Mouse (Mus musculus): ENCODE measurements at regions not wholly inside any gene's neighbourhood (a gene's known extent, or its start where the extent isn't known, plus 50 kb on each side); places are given as distances from the start of the nearest gene placed in this dataset.

GRCm38 (mm10) chr13:43852888-43853287, 68.3 kb downstream of the Cd83 start:
- ATAC-seq (ENCODE audit: poor library complexity, severe bottlenecking), result no peak

- ATAC-seq (ENCODE audit: poor library complexity, severe bottlenecking), result no peak
Observed at GRCm38 (mm10) chr13:43854973-43855372, 70.4 kb downstream of the Cd83 start.

DNA sequence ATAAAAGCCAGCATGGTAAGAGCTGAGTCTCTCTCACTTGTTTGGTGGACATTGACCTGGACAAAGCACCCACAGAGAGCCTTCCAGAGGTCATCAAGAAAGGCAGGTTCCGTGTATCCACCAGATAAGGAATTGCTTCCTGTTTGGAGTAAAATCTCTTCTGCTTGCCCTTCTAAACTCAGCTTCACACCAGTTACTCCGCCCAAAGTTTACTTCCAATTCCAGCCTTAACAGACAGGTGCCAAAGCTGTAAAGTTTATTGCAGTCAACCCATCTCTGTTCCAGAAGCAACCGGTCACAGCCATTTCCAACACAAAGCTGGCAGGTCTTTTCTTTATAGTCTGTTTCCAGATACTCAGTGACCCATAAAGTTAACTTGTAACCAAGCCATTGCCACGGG, 76.4 kb downstream of the Cd83 start:
- no peak for ATAC-seq (ENCODE audit: poor library complexity, severe bottlenecking)

DNA sequence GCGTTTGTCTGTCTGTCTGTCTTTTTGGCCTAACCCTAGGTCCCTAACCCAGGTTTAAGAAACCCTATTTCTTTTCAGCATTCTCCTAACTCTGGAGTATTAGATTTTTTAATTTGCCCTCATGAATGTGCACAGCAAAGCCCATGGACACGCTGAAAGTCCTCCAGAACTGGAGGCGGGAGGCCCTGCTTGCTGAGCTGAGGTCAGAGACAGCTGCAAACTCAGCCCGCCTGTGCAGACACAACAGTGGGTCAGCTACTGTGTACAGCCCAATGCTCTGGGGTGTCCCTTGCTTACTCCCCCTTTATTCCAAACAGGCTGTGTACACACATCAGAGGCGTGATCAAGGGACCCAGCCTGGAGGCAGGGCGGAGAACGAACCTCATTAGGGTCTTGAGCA, 76.8 kb downstream of the Cd83 start:
- no peak for ATAC-seq (ENCODE audit: poor library complexity, severe bottlenecking)

DNA sequence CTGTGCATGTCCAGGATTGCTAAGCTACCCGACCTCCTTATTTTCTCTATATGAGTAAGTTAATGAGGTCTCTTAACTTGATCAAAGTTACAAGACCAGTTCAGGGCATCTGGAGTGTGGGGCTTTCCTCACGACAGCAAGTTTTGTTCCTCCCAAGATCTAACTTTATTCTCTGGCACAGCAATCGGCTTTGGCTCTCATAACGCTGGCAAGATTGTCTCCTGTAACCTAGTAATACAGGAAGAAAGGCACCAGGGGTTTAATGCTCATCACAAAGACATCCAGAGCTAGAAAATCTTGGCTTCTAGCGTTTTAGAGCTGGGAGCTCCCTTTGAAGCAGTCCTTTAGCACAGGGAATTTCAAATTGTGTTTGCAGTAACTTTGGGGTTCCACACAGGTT, 77.5 kb downstream of the Cd83 start:
- no peak for ATAC-seq (ENCODE audit: poor library complexity, severe bottlenecking)

DNA sequence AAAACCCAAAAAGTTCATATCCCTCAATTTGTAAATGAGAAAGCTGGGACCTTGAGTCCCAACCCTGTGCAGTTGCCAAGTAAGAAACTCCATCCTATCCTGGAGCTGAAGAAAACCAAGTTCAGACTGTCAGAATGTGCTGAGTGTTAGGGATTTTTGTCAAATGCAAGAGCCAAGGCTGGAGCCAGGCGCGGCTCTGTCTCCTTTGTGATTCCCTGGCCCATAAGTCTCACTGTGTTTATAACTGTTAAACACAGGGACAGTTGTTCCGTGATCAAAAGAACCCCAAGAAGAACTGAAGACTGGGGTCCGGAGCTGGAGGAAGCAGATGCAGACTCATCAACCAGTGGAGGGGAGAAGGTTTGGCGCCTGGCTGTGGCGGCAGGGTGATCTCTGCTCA, 78.0 kb downstream of the Cd83 start:
- no peak for ATAC-seq (ENCODE audit: poor library complexity, severe bottlenecking)

GRCm38 (mm10) chr13:43863581-43864100, 79.1 kb downstream of the Cd83 start:
- no peak for ATAC-seq (ENCODE audit: poor library complexity, severe bottlenecking)

- ATAC-seq (ENCODE audit: poor library complexity, severe bottlenecking), result peak; percentile 99
Observed at GRCm38 (mm10) chr13:43864153-43864861, 79.7 kb downstream of the Cd83 start.

- ATAC-seq (ENCODE audit: poor library complexity, severe bottlenecking), result no peak
Observed at GRCm38 (mm10) chr13:43865036-43865435, 80.5 kb downstream of the Cd83 start.

- ATAC-seq (ENCODE audit: poor library complexity, severe bottlenecking), result no peak
Observed at GRCm38 (mm10) chr13:43875895-43876294, 91.3 kb downstream of the Cd83 start.

- ATAC-seq (ENCODE audit: poor library complexity, severe bottlenecking), result no peak
Observed at GRCm38 (mm10) chr13:43887284-43887683, 102.7 kb downstream of the Cd83 start.

DNA sequence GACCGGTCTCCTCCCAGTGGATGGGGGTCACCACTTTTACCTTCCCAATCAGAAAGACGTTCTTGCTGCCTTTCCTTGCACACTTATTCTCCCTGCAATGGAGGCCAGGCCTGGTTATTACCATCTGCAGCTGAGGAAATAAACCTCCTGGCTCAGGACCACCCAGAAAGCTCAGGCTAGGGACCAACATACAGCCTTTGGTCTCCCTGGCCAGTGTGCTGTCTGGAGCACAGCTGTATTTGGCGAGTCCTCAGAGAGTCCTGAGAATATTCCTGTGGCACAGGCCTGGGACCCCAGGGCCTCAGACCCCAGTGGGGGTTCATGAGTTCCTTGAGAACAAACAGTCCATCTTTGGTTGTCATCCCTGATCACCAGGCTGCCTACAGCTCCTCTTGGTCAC, 107.4 kb downstream of the Cd83 start:
- ATAC-seq (ENCODE audit: poor library complexity, severe bottlenecking), result no peak

- no peak for ATAC-seq (ENCODE audit: poor library complexity, severe bottlenecking)
Observed at GRCm38 (mm10) chr13:43895990-43896389, 111.4 kb downstream of the Cd83 start.

DNA sequence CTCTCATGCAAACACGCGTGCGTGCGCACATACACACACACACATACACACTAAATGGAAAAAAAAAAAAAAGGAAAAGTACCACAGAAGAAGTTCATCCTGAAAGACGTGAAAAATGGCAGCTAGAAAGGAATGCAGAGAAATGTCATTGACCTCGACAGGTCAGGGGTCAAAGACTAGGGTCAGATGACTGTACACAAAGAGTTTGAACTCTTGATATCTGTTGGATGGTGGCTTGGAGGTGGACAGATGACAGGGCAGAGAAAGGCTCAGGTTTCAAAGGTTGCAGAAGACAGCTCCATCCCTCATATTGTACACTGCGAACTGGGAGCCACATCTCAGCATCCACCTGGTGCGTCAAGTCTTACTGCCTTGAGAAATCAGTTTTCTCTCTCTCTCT, 112.5 kb downstream of the Cd83 start:
- no peak for ATAC-seq (ENCODE audit: poor library complexity, severe bottlenecking)

GRCm38 (mm10) chr13:43898555-43899258, 114.1 kb downstream of the Cd83 start:
- ATAC-seq (ENCODE audit: poor library complexity, severe bottlenecking), result no peak

GRCm38 (mm10) chr13:43900115-43900514, 115.5 kb downstream of the Cd83 start:
- ATAC-seq (ENCODE audit: poor library complexity, severe bottlenecking), result no peak

GRCm38 (mm10) chr13:43900758-43901157, 116.2 kb downstream of the Cd83 start:
- ATAC-seq (ENCODE audit: poor library complexity, severe bottlenecking), result no peak

- ATAC-seq (ENCODE audit: poor library complexity, severe bottlenecking), result no peak
Observed at GRCm38 (mm10) chr13:43903391-43903790, 118.8 kb downstream of the Cd83 start.

- no peak for ATAC-seq (ENCODE audit: poor library complexity, severe bottlenecking)
Observed at GRCm38 (mm10) chr13:43904291-43904690, 119.7 kb downstream of the Cd83 start.

- no peak for ATAC-seq (ENCODE audit: poor library complexity, severe bottlenecking)
Observed at GRCm38 (mm10) chr13:43906241-43906640, 121.7 kb downstream of the Cd83 start.

- no peak for ATAC-seq (ENCODE audit: poor library complexity, severe bottlenecking)
Observed at GRCm38 (mm10) chr13:43907425-43907824, 122.8 kb downstream of the Cd83 start.

DNA sequence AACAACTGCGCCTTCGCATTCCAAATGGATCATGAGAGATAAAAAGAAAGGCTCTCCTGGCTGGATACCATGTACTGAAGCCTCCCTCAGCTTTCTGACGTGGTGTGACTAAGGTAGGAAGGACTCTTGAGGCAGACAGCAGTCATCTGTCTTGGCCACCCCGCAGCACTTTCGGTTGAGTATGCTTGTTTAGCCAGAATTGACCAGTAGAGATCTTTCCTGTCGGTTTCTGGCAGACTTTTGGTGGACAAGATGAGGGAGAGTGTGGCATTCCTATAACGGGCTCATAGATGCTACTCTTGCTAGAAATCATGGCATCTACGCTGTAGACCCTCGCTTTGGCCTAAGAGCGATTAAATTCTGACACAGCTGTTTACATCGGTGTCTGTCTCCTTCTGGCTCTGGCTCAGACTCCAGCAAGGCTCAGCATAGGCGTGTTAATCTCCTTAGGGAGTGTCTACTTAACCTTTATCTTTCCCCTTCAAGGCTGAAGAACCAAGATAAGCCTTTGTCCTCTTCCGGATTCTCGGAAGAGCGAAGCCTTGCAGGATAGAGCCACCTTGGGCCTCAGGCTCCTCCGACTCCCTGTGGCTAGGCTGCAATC, 123.6 kb downstream of the Cd83 start:
- no peak for ATAC-seq (ENCODE audit: poor library complexity, severe bottlenecking)
